Mouse (Mus musculus): Measurements from ENCODE around the gene Tbx3. TPM values are rescaled to one million over a fixed set of nuclear protein-coding genes. Genes with fewer than 3 reads are reported as not detected.

The Tbx3 gene
- polyA plus RNA-seq (2011; ENCODE audit: insufficient read depth, insufficient read length, low read depth, missing spikeins) = 29.8 and 30.1 TPM in 2 replicates

GRCm38 (mm10) chr5:119670566-119671108, at the start of gene Tbx3:
Gene Tbx3 (plus strand): TSS chr5:119670669.
- TF ChIP-seq EP300 (IDR thresholded peaks at IDR 0.05; ENCODE audit: insufficient read depth, low read depth, low read length) (peak; percentile 31; the same call in 1 of the 2 replicates), POLR2A (IDR thresholded peaks at IDR 0.05; ENCODE audit: insufficient read depth, low read length) (peak; percentile 56), CTCF (IDR thresholded peaks at IDR 0.05; ENCODE audit: low read depth, low read length) (peak; percentile 5)
- Histone ChIP-seq H3K36me3 (ENCODE audit: control insufficient read depth, insufficient read depth, low read length, poor library complexity, severe bottlenecking) (peaks cover 19% of the 10 kb centered on the region), H3K9me3 (replicated peaks; ENCODE audit: control insufficient read depth, insufficient read depth, low read length, poor library complexity, severe bottlenecking) (no peaks in the 10 kb centered on the region), H3K27ac (ENCODE audit: insufficient read depth, low read length) (peak within 1 kb of the TSS; percentile 40; the same call in 1 of the 2 replicates), H3K4me1 (ENCODE audit: control insufficient read depth, insufficient read depth, low read length) (no peaks in the 10 kb centered on the region), H3K27me3 (ENCODE audit: control insufficient read depth, insufficient read depth, low read length, poor library complexity, severe bottlenecking) (peaks cover 6% of the 10 kb centered on the region; the same call in 1 of the 2 replicates), H3K9ac (ENCODE audit: low read depth, poor library complexity, severe bottlenecking) (peak within 1 kb of the TSS; percentile 84), H3K4me3 (ENCODE audit: low read depth, low read length) (peak within 1 kb of the TSS; percentile 61)

- H3K9ac ChIP-seq (ENCODE audit: low read depth, poor library complexity, severe bottlenecking) = no peak overlapping the region
- no peaks in the 10 kb centered on the region for H3K27me3 ChIP-seq (ENCODE audit: control insufficient read depth, insufficient read depth, low read length, poor library complexity, severe bottlenecking)
- H3K4me3 ChIP-seq (ENCODE audit: low read depth, low read length) = no peak overlapping the region
- no peaks in the 10 kb centered on the region for H3K36me3 ChIP-seq (ENCODE audit: control insufficient read depth, insufficient read depth, low read length, poor library complexity, severe bottlenecking)
- no peak overlapping the region for H3K27ac ChIP-seq (ENCODE audit: insufficient read depth, low read length)
- H3K4me1 ChIP-seq (ENCODE audit: control insufficient read depth, insufficient read depth, low read length) = peaks cover 2% of the 10 kb centered on the region
- no peak for TF ChIP-seq EP300 (IDR thresholded peaks at IDR 0.05; ENCODE audit: insufficient read depth, low read depth, low read length)
- TF ChIP-seq CTCF (IDR thresholded peaks at IDR 0.05; ENCODE audit: low read depth, low read length) = no peak
- no peak for TF ChIP-seq POLR2A (IDR thresholded peaks at IDR 0.05; ENCODE audit: insufficient read depth, low read length)
- H3K9me3 ChIP-seq (replicated peaks; ENCODE audit: control insufficient read depth, insufficient read depth, low read length, poor library complexity, severe bottlenecking) = no peaks in the 10 kb centered on the region
These were observed 48.4 kb upstream of the Tbx3 start for GRCm38 (mm10) chr5:119622076-119622475.

GRCm38 (mm10) chr5:119624554-119624953, 45.9 kb upstream of the Tbx3 start:
- Histone ChIP-seq H3K9me3 (replicated peaks; ENCODE audit: control insufficient read depth, insufficient read depth, low read length, poor library complexity, severe bottlenecking) (no peaks in the 10 kb centered on the region), H3K4me1 (ENCODE audit: control insufficient read depth, insufficient read depth, low read length) (peaks cover 2% of the 10 kb centered on the region), H3K27me3 (ENCODE audit: control insufficient read depth, insufficient read depth, low read length, poor library complexity, severe bottlenecking) (no peaks in the 10 kb centered on the region), H3K27ac (ENCODE audit: insufficient read depth, low read length) (no peak overlapping the region), H3K9ac (ENCODE audit: low read depth, poor library complexity, severe bottlenecking) (no peak overlapping the region), H3K36me3 (ENCODE audit: control insufficient read depth, insufficient read depth, low read length, poor library complexity, severe bottlenecking) (no peaks in the 10 kb centered on the region), H3K4me3 (ENCODE audit: low read depth, low read length) (no peak overlapping the region)
- TF ChIP-seq POLR2A (IDR thresholded peaks at IDR 0.05; ENCODE audit: insufficient read depth, low read length) = no peak
- TF ChIP-seq CTCF (IDR thresholded peaks at IDR 0.05; ENCODE audit: low read depth, low read length) = no peak
- no peak for TF ChIP-seq EP300 (IDR thresholded peaks at IDR 0.05; ENCODE audit: insufficient read depth, low read depth, low read length)

- no peak overlapping the region for H3K27ac ChIP-seq (ENCODE audit: insufficient read depth, low read length)
- H3K4me1 ChIP-seq (ENCODE audit: control insufficient read depth, insufficient read depth, low read length) = peaks cover 2% of the 10 kb centered on the region
- H3K9ac ChIP-seq (ENCODE audit: low read depth, poor library complexity, severe bottlenecking) = no peak overlapping the region
- no peaks in the 10 kb centered on the region for H3K36me3 ChIP-seq (ENCODE audit: control insufficient read depth, insufficient read depth, low read length, poor library complexity, severe bottlenecking)
- no peak overlapping the region for H3K4me3 ChIP-seq (ENCODE audit: low read depth, low read length)
- no peak for TF ChIP-seq POLR2A (IDR thresholded peaks at IDR 0.05; ENCODE audit: insufficient read depth, low read length)
- H3K27me3 ChIP-seq (ENCODE audit: control insufficient read depth, insufficient read depth, low read length, poor library complexity, severe bottlenecking) = no peaks in the 10 kb centered on the region
- H3K9me3 ChIP-seq (replicated peaks; ENCODE audit: control insufficient read depth, insufficient read depth, low read length, poor library complexity, severe bottlenecking) = no peaks in the 10 kb centered on the region
These were observed 44.9 kb upstream of the Tbx3 start for GRCm38 (mm10) chr5:119625603-119626002.

GRCm38 (mm10) chr5:119626154-119626553, 44.3 kb upstream of the Tbx3 start:
- Histone ChIP-seq H3K9me3 (replicated peaks; ENCODE audit: control insufficient read depth, insufficient read depth, low read length, poor library complexity, severe bottlenecking) (no peaks in the 10 kb centered on the region), H3K4me1 (ENCODE audit: control insufficient read depth, insufficient read depth, low read length) (peaks cover 2% of the 10 kb centered on the region), H3K27ac (ENCODE audit: insufficient read depth, low read length) (no peak overlapping the region), H3K36me3 (ENCODE audit: control insufficient read depth, insufficient read depth, low read length, poor library complexity, severe bottlenecking) (no peaks in the 10 kb centered on the region), H3K27me3 (ENCODE audit: control insufficient read depth, insufficient read depth, low read length, poor library complexity, severe bottlenecking) (no peaks in the 10 kb centered on the region), H3K4me3 (ENCODE audit: low read depth, low read length) (no peak overlapping the region), H3K9ac (ENCODE audit: low read depth, poor library complexity, severe bottlenecking) (peak overlapping the region; percentile 46; the same call in 1 of the 2 replicates)
- TF ChIP-seq EP300 (IDR thresholded peaks at IDR 0.05; ENCODE audit: insufficient read depth, low read depth, low read length) (no peak), POLR2A (IDR thresholded peaks at IDR 0.05; ENCODE audit: insufficient read depth, low read length) (no peak), CTCF (IDR thresholded peaks at IDR 0.05; ENCODE audit: low read depth, low read length) (no peak)

GRCm38 (mm10) chr5:119626662-119627061, 43.8 kb upstream of the Tbx3 start:
- H3K27me3 ChIP-seq (ENCODE audit: control insufficient read depth, insufficient read depth, low read length, poor library complexity, severe bottlenecking) = no peaks in the 10 kb centered on the region
- H3K9ac ChIP-seq (ENCODE audit: low read depth, poor library complexity, severe bottlenecking) = peak overlapping the region; percentile 46
- TF ChIP-seq EP300 (IDR thresholded peaks at IDR 0.05; ENCODE audit: insufficient read depth, low read depth, low read length) (no peak), CTCF (IDR thresholded peaks at IDR 0.05; ENCODE audit: low read depth, low read length) (no peak), POLR2A (IDR thresholded peaks at IDR 0.05; ENCODE audit: insufficient read depth, low read length) (no peak)

More at GRCm38 (mm10) chr5:119626662-119627061, 43.8 kb upstream of the Tbx3 start:
- peak overlapping the region; percentile 34 for H3K4me3 ChIP-seq (ENCODE audit: low read depth, low read length)
- no peak overlapping the region for H3K27ac ChIP-seq (ENCODE audit: insufficient read depth, low read length)
- no peaks in the 10 kb centered on the region for H3K36me3 ChIP-seq (ENCODE audit: control insufficient read depth, insufficient read depth, low read length, poor library complexity, severe bottlenecking)
- peaks cover 2% of the 10 kb centered on the region for H3K4me1 ChIP-seq (ENCODE audit: control insufficient read depth, insufficient read depth, low read length)
- H3K9me3 ChIP-seq (replicated peaks; ENCODE audit: control insufficient read depth, insufficient read depth, low read length, poor library complexity, severe bottlenecking) = no peaks in the 10 kb centered on the region

Data from ES-Bruce4 (cell line).